Mouse (Mus musculus) cortical plate, adult 2 months (tissue): ENCODE results near the gene Capn7.

Source experiments
- CTCF ChIP-seq: fragments of 200-500 bp; IDR thresholded peaks from 2 replicates; pipeline ENCODE4 v1.5.1; 2011; ENCODE audit warnings: mild to moderate bottlenecking, control low read depth, low read length; ENCODE audit not compliant: insufficient read depth; ENCODE audit errors: extremely low read depth
- POLR2A ChIP-seq: fragments of 200-500 bp; IDR thresholded peaks from 2 replicates; pipeline ENCODE4 v1.6.1; 2011; ENCODE audit warnings: mild to moderate bottlenecking, low read length, control low read depth; ENCODE audit not compliant: insufficient read depth; ENCODE audit errors: extremely low read depth

DNA sequence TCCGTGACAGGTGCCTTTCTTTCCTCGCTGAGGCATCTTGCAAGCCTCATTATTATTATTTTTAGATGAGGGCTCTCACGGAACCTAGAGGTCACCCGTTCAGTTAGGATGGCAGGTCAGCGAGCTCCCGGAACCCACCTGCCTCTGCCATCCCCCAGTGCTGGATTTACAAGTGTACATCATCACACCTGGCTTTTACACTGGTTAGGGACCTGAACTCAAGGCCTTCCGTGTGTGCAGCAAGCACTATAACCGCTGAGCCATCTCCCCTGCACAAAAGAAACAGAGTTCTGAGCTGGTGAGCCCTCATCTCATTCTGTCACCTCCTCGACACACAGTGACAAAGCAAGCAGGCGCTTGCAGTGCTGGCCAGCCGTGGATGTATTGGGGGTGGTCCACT is 15.3 kb upstream of the Capn7 start:
- TF ChIP-seq POLR2A (no peak), CTCF (no peak)
